In the genomic region with DNA sequence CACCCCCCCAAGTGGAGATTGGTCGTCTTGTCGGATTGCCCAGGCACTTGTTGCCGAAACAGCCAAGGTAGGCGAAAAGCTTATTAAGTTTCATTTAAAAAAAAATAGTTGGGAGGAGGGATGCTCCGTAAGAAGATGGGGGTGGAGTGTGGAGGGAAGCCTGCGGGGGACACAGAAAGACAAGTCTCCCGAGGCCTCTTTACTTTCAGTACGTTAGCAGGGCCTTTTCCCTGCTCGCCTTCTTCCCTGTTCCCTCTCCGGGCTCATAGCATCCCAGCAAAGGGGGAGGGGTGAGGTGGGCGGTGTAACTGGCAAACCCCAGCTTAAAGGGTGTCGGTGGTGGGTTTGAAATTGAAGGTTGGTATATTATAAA, we compare ENCODE assay signal across 9 mouse cellular contexts.
DNase-seq lines count a peak whose midpoint lies in the region; ATAC-seq and TF ChIP-seq lines count a peak whose summit lies in the region.
"Had no signal": no experiment of that assay in that cellular context is flagged by ENCODE, and none has a peak within 500 bp of the region (broad histone marks: within the 10 kb centered on the region; RNA-seq: fewer than 3 reads in every experiment).

No protein-coding gene starts in this region.

- peak overlapping the region; percentile 72 for H3K9ac ChIP-seq in ES-Bruce4 (ENCODE audit: low read depth, poor library complexity, severe bottlenecking)
- peak overlapping the region; percentile 53 for H3K9ac ChIP-seq in embryonic facial prominence, embryonic 15.5 days
- peak overlapping the region; percentile 97 for H3K9ac ChIP-seq in hindbrain, embryonic 15.5 days
- H3K9ac ChIP-seq in liver, embryonic 16.5 days (ENCODE audit: low read depth, low read length) = 0 out of 2 replicates have a peak overlapping the region, but pooled peaks have one; percentile 48
- peak overlapping the region; percentile 84 for H3K9ac ChIP-seq in stomach, embryonic 14.5 days (replicated peaks; ENCODE audit: low read depth, low read length)

- H3K4me2 ChIP-seq in embryonic facial prominence, embryonic 15.5 days (replicated peaks) = peak overlapping the region; percentile 86
- peak overlapping the region; percentile 92 for H3K4me2 ChIP-seq in hindbrain, embryonic 15.5 days
- H3K4me2 ChIP-seq in liver, embryonic 16.5 days (ENCODE audit: low read depth, low read length) = peak overlapping the region; percentile 85
- peak overlapping the region; percentile 65 for H3K4me2 ChIP-seq in stomach, embryonic 14.5 days (replicated peaks; ENCODE audit: low read depth, low read length)

- peaks cover 2% of the 10 kb centered on the region for H3K4me1 ChIP-seq in ES-Bruce4 (ENCODE audit: control insufficient read depth, insufficient read depth, low read length)
- H3K4me1 ChIP-seq in embryonic facial prominence, embryonic 15.5 days = peaks cover 51% of the 10 kb centered on the region
- H3K4me1 ChIP-seq in hindbrain, embryonic 15.5 days (replicated peaks) = peaks cover 55% of the 10 kb centered on the region
- peaks cover 5% of the 10 kb centered on the region; the same call in 1 of the 2 replicates for H3K4me1 ChIP-seq in liver, embryonic 16.5 days (ENCODE audit: control insufficient read depth, low read depth, low read length)
- H3K4me1 ChIP-seq in stomach, embryonic 14.5 days (ENCODE audit: control insufficient read depth, insufficient read depth, low read length) = peaks cover 24% of the 10 kb centered on the region

- no peak overlapping the region for H3K27ac ChIP-seq in ES-Bruce4 (ENCODE audit: insufficient read depth, low read length)
- peak overlapping the region; percentile 99 for H3K27ac ChIP-seq in embryonic facial prominence, embryonic 15.5 days (replicated peaks)
- peak overlapping the region; percentile 99 for H3K27ac ChIP-seq in hindbrain, embryonic 15.5 days (replicated peaks)
- no peak overlapping the region for H3K27ac ChIP-seq in liver, embryonic 16.5 days (ENCODE audit: low read length)
- H3K27ac ChIP-seq in stomach, embryonic 14.5 days (ENCODE audit: low read length) = peak overlapping the region; percentile 99

- H3K4me3 ChIP-seq in ES-Bruce4 (ENCODE audit: low read depth, low read length) = peak overlapping the region; percentile 78
- peak overlapping the region; percentile 67 for H3K4me3 ChIP-seq in embryonic facial prominence, embryonic 15.5 days (replicated peaks)
- H3K4me3 ChIP-seq in hindbrain, embryonic 15.5 days = peak overlapping the region; percentile 68
- H3K4me3 ChIP-seq in liver, embryonic 16.5 days (ENCODE audit: low read depth, low read length) = peak overlapping the region; percentile 62
- peak overlapping the region; percentile 70 for H3K4me3 ChIP-seq in stomach, embryonic 14.5 days (ENCODE audit: low read depth, low read length)

- no peak for TF ChIP-seq CTCF in ES-Bruce4 (IDR thresholded peaks at IDR 0.05; ENCODE audit: low read depth, low read length)

- no peaks in the 10 kb centered on the region for H3K36me3 ChIP-seq in ES-Bruce4 (ENCODE audit: control insufficient read depth, insufficient read depth, low read length, poor library complexity, severe bottlenecking)
- no peaks in the 10 kb centered on the region for H3K36me3 ChIP-seq in embryonic facial prominence, embryonic 15.5 days
- H3K36me3 ChIP-seq in hindbrain, embryonic 15.5 days = no peaks in the 10 kb centered on the region
- H3K36me3 ChIP-seq in liver, embryonic 16.5 days (ENCODE audit: control insufficient read depth, insufficient read depth) = no peaks in the 10 kb centered on the region
- no peaks in the 10 kb centered on the region; the same call in 1 of the 2 replicates for H3K36me3 ChIP-seq in stomach, embryonic 14.5 days (ENCODE audit: control insufficient read depth, insufficient read depth, low read length)

- ATAC-seq in embryonic facial prominence, embryonic 15.5 days (ENCODE audit: insufficient number of reproducible peaks, low FRiP score, low TSS enrichment, low read depth) = no peak
- no peak for ATAC-seq in hindbrain, embryonic 15.5 days (ENCODE audit: low FRiP score, low read depth)
- ATAC-seq in liver, embryonic 16.5 days (ENCODE audit: low read depth) = no peak
- no peak for ATAC-seq in stomach, embryonic 14.5 days (ENCODE audit: insufficient number of reproducible peaks, insufficient read depth, low FRiP score, low read depth)
- ATAC-seq: Patski had no signal

- WGBS in embryonic facial prominence, embryonic 15.5 days = 1% methylated on average over 12 of the region's 12 CpGs
- WGBS in hindbrain, embryonic 15.5 days = 0% methylated on average over 12 of the region's 12 CpGs
- 1% methylated on average over 12 of the region's 12 CpGs for WGBS in liver, embryonic 16.5 days (ENCODE audit: insufficient replicate concordance)
- WGBS in stomach, embryonic 14.5 days = under 1% methylated on average over 11 of the region's 12 CpGs

- DNase-seq in cerebellum, postnatal 10 days = peak; percentile 48 to 61
- no peak for DNase-seq in cerebellum, adult 11 months
- no peak for DNase-seq in urinary bladder, postnatal 36 days (ENCODE audit: low spot score in 2 of 2)

- no peaks in the 10 kb centered on the region for H3K9me3 ChIP-seq in ES-Bruce4 (replicated peaks; ENCODE audit: control insufficient read depth, insufficient read depth, low read length, poor library complexity, severe bottlenecking)
- no peaks in the 10 kb centered on the region for H3K9me3 ChIP-seq in embryonic facial prominence, embryonic 15.5 days (replicated peaks)
- H3K9me3 ChIP-seq in hindbrain, embryonic 15.5 days = no peaks in the 10 kb centered on the region
- H3K9me3 ChIP-seq in liver, embryonic 16.5 days (replicated peaks; ENCODE audit: control insufficient read depth, low read length) = no peaks in the 10 kb centered on the region
- no peaks in the 10 kb centered on the region for H3K9me3 ChIP-seq in stomach, embryonic 14.5 days (ENCODE audit: control insufficient read depth, low read depth, low read length)

- no peak for TF ChIP-seq POLR2A in ES-Bruce4 (IDR thresholded peaks at IDR 0.05; ENCODE audit: insufficient read depth, low read length)

- no peak for TF ChIP-seq EP300 in ES-Bruce4 (IDR thresholded peaks at IDR 0.05; ENCODE audit: insufficient read depth, low read depth, low read length)

- no peaks in the 10 kb centered on the region for H3K27me3 ChIP-seq in ES-Bruce4 (ENCODE audit: control insufficient read depth, insufficient read depth, low read length, poor library complexity, severe bottlenecking)
- no peaks in the 10 kb centered on the region for H3K27me3 ChIP-seq in embryonic facial prominence, embryonic 15.5 days
- H3K27me3 ChIP-seq in hindbrain, embryonic 15.5 days = no peaks in the 10 kb centered on the region
- H3K27me3 ChIP-seq in liver, embryonic 16.5 days (ENCODE audit: control insufficient read depth, insufficient read depth, low read depth, low read length) = peaks cover 43% of the 10 kb centered on the region
- no peaks in the 10 kb centered on the region for H3K27me3 ChIP-seq in stomach, embryonic 14.5 days (ENCODE audit: control insufficient read depth, insufficient read depth, low read length)
- H3K27me3 ChIP-seq: Patski had no signal

Comparison
In these comparisons a context has a peak if more than half of its experiments do, and no peak if none do; other contexts are left out.
1. DNase-seq: peak in cerebellum, postnatal 10 days (2 of 2); none in cerebellum, adult 11 months (single experiment) and urinary bladder, postnatal 36 days (0 of 2).
2. H3K27ac ChIP-seq: peak in embryonic facial prominence, embryonic 15.5 days (single experiment), hindbrain, embryonic 15.5 days (single experiment) and stomach, embryonic 14.5 days (single experiment); none in ES-Bruce4 (single experiment) and liver, embryonic 16.5 days (single experiment).
3. Peak in every context shown above with its lines, with median percentiles within 50 percentile points of each other: H3K4me3 ChIP-seq, H3K9ac ChIP-seq and H3K4me2 ChIP-seq.